Mouse (Mus musculus) forebrain, embryonic 16.5 days (tissue): ENCODE data around the gene Rtn3. TPM values are rescaled to one million over a fixed set of nuclear protein-coding genes. Genes with fewer than 3 reads are reported as not detected.

Experiments used
- ATAC-seq: fragments of 200-750 bp; cut with Nextera tagmentation; 2 replicates; pipeline ENCODE4 v1.8.0; 2017; ENCODE audit warnings: mild to moderate bottlenecking, moderate library complexity
- H3K27ac ChIP-seq: fragments of 300-500 bp; sonication (generic); 2 replicates; pipeline ENCODE4 v1.5.1; 2014; ENCODE audit warnings: low read length, control low read depth
- H3K27me3 ChIP-seq: fragments of 300-500 bp; sonication (generic); replicated peaks from 2 replicates; pipeline ENCODE4 v1.6.1; 2014; ENCODE audit warnings: low read length; ENCODE audit not compliant: control insufficient read depth, insufficient read depth
- H3K36me3 ChIP-seq: fragments of 300-500 bp; sonication (generic); 2 replicates; pipeline ENCODE4 v1.6.1; 2014; ENCODE audit not compliant: control insufficient read depth, insufficient read depth
- H3K4me1 ChIP-seq: fragments of 300-500 bp; sonication (generic); replicated peaks from 2 replicates; pipeline ENCODE4 v1.6.1; 2014; ENCODE audit warnings: low read length; ENCODE audit not compliant: control insufficient read depth, insufficient read depth
- H3K4me2 ChIP-seq: fragments of 300-500 bp; sonication (generic); 2 replicates; pipeline ENCODE4 v1.6.1; 2014; ENCODE audit warnings: mild to moderate bottlenecking, low read length, control low read depth
- H3K4me3 ChIP-seq: fragments of 300-500 bp; sonication (generic); replicated peaks from 2 replicates; pipeline ENCODE4 v1.5.1; 2014; ENCODE audit warnings: mild to moderate bottlenecking, low read length, control low read depth
- H3K9ac ChIP-seq: fragments of 300-500 bp; sonication (generic); replicated peaks from 2 replicates; pipeline ENCODE4 v1.6.1; 2014; ENCODE audit warnings: low read depth, low read length, control low read depth
- H3K9me3 ChIP-seq: fragments of 300-500 bp; sonication (generic); 2 replicates; pipeline ENCODE4 v1.6.1; 2016; ENCODE audit warnings: low read length; ENCODE audit not compliant: control insufficient read depth
- WGBS: fragments of 180-500 bp; shearing (Covaris S2); extraction: QIAGEN DNeasy Blood & Tissue Kit; methylation state at CpG from one replicate; pipeline ENCODE4 v1.1.7; 2014; 5-methylcytosine and 5-hydroxymethylcytosine counted together
- polyA plus RNA-seq: library from polyadenylated mRNA; unstranded; fragments of >200 nt; fragmentation: Nextera tagmentation; extraction: Ambion mirVana; gene quantifications from 2 replicates; pipeline ENCODE4 v1.2.1, GENCODE M21; 2015

The Rtn3 gene
- polyA plus RNA-seq, 1 experiment from 2014 or later: 550 TPM

- Histone ChIP-seq H3K9me3 (no peaks in the 10 kb centered on the region), H3K4me1 (peaks cover 5% of the 10 kb centered on the region), H3K9ac (no peak overlapping the region), H3K4me2 (no peak overlapping the region), H3K27ac (no peak overlapping the region), H3K4me3 (no peak overlapping the region), H3K36me3 (no peaks in the 10 kb centered on the region), H3K27me3 (no peaks in the 10 kb centered on the region)
- no peak for ATAC-seq
- WGBS: 96% methylated on average over 2 of the region's 2 CpGs
Measured at GRCm38 (mm10) chr19:7492682-7493081, 9.6 kb upstream of the Rtn3 start.

GRCm38 (mm10) chr19:7491960-7492359 lies 8.9 kb upstream of the Rtn3 start:
- ATAC-seq: no peak
- Histone ChIP-seq H3K9ac (no peak overlapping the region), H3K4me1 (peaks cover 5% of the 10 kb centered on the region), H3K9me3 (no peaks in the 10 kb centered on the region), H3K4me2 (no peak overlapping the region), H3K36me3 (no peaks in the 10 kb centered on the region), H3K27ac (no peak overlapping the region), H3K27me3 (no peaks in the 10 kb centered on the region), H3K4me3 (no peak overlapping the region)
- 86% methylated on average over 6 of the region's 6 CpGs for WGBS

GRCm38 (mm10) chr19:7487680-7488079 lies 4.6 kb upstream of the Rtn3 start:
- Histone ChIP-seq H3K4me1 (peaks cover 5% of the 10 kb centered on the region), H3K4me2 (no peak overlapping the region)
- 83% methylated on average over 8 of the region's 8 CpGs for WGBS

GRCm38 (mm10) chr19:7484076-7484475 lies 995 bp upstream of the Rtn3 start:
- 0 out of 2 replicates have a peak overlapping the region, but pooled peaks have one; percentile 32 for H3K9ac ChIP-seq
- no peaks in the 10 kb centered on the region for H3K9me3 ChIP-seq

More at GRCm38 (mm10) chr19:7487680-7488079, 4.6 kb upstream of the Rtn3 start:
- Histone ChIP-seq H3K27me3 (no peaks in the 10 kb centered on the region), H3K4me3 (no peak overlapping the region), H3K9me3 (no peaks in the 10 kb centered on the region), H3K36me3 (no peaks in the 10 kb centered on the region), H3K27ac (no peak overlapping the region), H3K9ac (no peak overlapping the region)
- ATAC-seq: no peak

GRCm38 (mm10) chr19:7483512-7483882 lies 416 bp upstream of the Rtn3 start:
- peak overlapping the region; percentile 63 for H3K4me2 ChIP-seq
- WGBS: 1% methylated on average over 6 of the region's 6 CpGs
- ATAC-seq: peak; percentile 72

More at GRCm38 (mm10) chr19:7484076-7484475, 995 bp upstream of the Rtn3 start:
- H3K27ac ChIP-seq: peak overlapping the region; percentile 100
- H3K4me2 ChIP-seq: peak overlapping the region; percentile 63
- ATAC-seq: no peak
- peak overlapping the region; percentile 99 for H3K4me3 ChIP-seq
- no peaks in the 10 kb centered on the region for H3K36me3 ChIP-seq
- 51% methylated on average over 5 of the region's 5 CpGs for WGBS
- no peaks in the 10 kb centered on the region for H3K27me3 ChIP-seq
- H3K4me1 ChIP-seq: peaks cover 24% of the 10 kb centered on the region

GRCm38 (mm10) chr19:7482266-7482598 lies 849 bp downstream of the Rtn3 start:
- peaks cover 26% of the 10 kb centered on the region for H3K4me1 ChIP-seq
- no peaks in the 10 kb centered on the region for H3K27me3 ChIP-seq
- H3K4me3 ChIP-seq: peak overlapping the region; percentile 99
- ATAC-seq: no peak
- H3K27ac ChIP-seq: peak overlapping the region; percentile 100
- H3K4me2 ChIP-seq: peak overlapping the region; percentile 86
- 0% methylated on average over 7 of the region's 7 CpGs for WGBS
- no peaks in the 10 kb centered on the region for H3K36me3 ChIP-seq
- H3K9me3 ChIP-seq: no peaks in the 10 kb centered on the region
- H3K9ac ChIP-seq: peak overlapping the region; percentile 96

More at GRCm38 (mm10) chr19:7483512-7483882, 416 bp upstream of the Rtn3 start:
- Histone ChIP-seq H3K4me3 (peak overlapping the region; percentile 99), H3K9ac (peak overlapping the region; percentile 96), H3K27me3 (no peaks in the 10 kb centered on the region), H3K4me1 (peaks cover 24% of the 10 kb centered on the region), H3K27ac (peak overlapping the region; percentile 100), H3K9me3 (no peaks in the 10 kb centered on the region), H3K36me3 (no peaks in the 10 kb centered on the region)

GRCm38 (mm10) chr19:7481541-7482265 lies 1.4 kb downstream of the Rtn3 start:
- H3K36me3 ChIP-seq: no peaks in the 10 kb centered on the region
- ATAC-seq: peak; percentile 26
- H3K27ac ChIP-seq: peak overlapping the region; percentile 100

GRCm38 (mm10) chr19:7479751-7480248 lies 3.3 kb downstream of the Rtn3 start:
- H3K4me2 ChIP-seq: peak overlapping the region; percentile 86
- H3K4me1 ChIP-seq: peaks cover 26% of the 10 kb centered on the region
- no peaks in the 10 kb centered on the region for H3K9me3 ChIP-seq
- no peaks in the 10 kb centered on the region for H3K36me3 ChIP-seq
- H3K27me3 ChIP-seq: no peaks in the 10 kb centered on the region
- H3K4me3 ChIP-seq: no peak overlapping the region
- H3K27ac ChIP-seq: no peak overlapping the region
- ATAC-seq: no peak
- WGBS: 93% methylated on average over 3 of the region's 3 CpGs
- H3K9ac ChIP-seq: no peak overlapping the region

More at GRCm38 (mm10) chr19:7481541-7482265, 1.4 kb downstream of the Rtn3 start:
- Histone ChIP-seq H3K9me3 (no peaks in the 10 kb centered on the region), H3K4me3 (peak overlapping the region; percentile 99), H3K4me1 (peaks cover 26% of the 10 kb centered on the region), H3K4me2 (peak overlapping the region; percentile 86), H3K27me3 (no peaks in the 10 kb centered on the region), H3K9ac (peak overlapping the region; percentile 96)
- WGBS: 1% methylated on average over 12 of the region's 12 CpGs

GRCm38 (mm10) chr19:7470643-7471042 lies 12.4 kb downstream of the Rtn3 start:
- Histone ChIP-seq H3K4me2 (no peak overlapping the region), H3K9me3 (no peaks in the 10 kb centered on the region), H3K36me3 (0 out of 2 replicates have a peak, but pooled peaks cover 2% of the 10 kb centered on the region), H3K27me3 (no peaks in the 10 kb centered on the region), H3K9ac (no peak overlapping the region), H3K4me1 (peaks cover 11% of the 10 kb centered on the region; the same call in 1 of the 2 replicates), H3K4me3 (no peak overlapping the region), H3K27ac (no peak overlapping the region)
- WGBS: 93% methylated on average over 2 of the region's 2 CpGs
- no peak for ATAC-seq
